Mouse (Mus musculus) limb, embryonic 10.5 days (tissue): ENCODE data around the gene Casp14. TPM values are rescaled to one million over a fixed set of nuclear protein-coding genes. Genes with fewer than 3 reads are reported as not detected.

Experiments used
- DNase-seq: peaks from one replicate; pipeline ENCODE4 v3.0.0-alpha.2; 2017; ENCODE audit warnings: low spot score
- H3K27ac ChIP-seq: fragments of 300-500 bp; sonication (generic); 2 replicates; pipeline ENCODE4 v1.5.1; 2016; ENCODE audit warnings: mild to moderate bottlenecking
- H3K27me3 ChIP-seq: fragments of 300-500 bp; sonication (generic); 2 replicates; pipeline ENCODE4 v1.6.1; 2016; ENCODE audit warnings: low read depth, mild to moderate bottlenecking; ENCODE audit not compliant: poor library complexity, severe bottlenecking
- H3K36me3 ChIP-seq: fragments of 300-500 bp; sonication (generic); 2 replicates; pipeline ENCODE4 v1.6.1; 2016; ENCODE audit warnings: mild to moderate bottlenecking, moderate library complexity
- H3K4me1 ChIP-seq: fragments of 300-500 bp; sonication (generic); 2 replicates; pipeline ENCODE4 v1.6.1; 2016
- H3K4me3 ChIP-seq: fragments of 300-500 bp; sonication (generic); 2 replicates; pipeline ENCODE4 v1.5.1; 2016; ENCODE audit warnings: mild to moderate bottlenecking, moderate library complexity
- H3K9me3 ChIP-seq: fragments of 300-500 bp; sonication (generic); replicated peaks from 2 replicates; pipeline ENCODE4 v1.6.1; 2016; ENCODE audit warnings: mild to moderate bottlenecking
- WGBS: fragments of 180-500 bp; shearing (Covaris S2); methylation state at CpG from one replicate; pipeline ENCODE4 v1.1.7; 2016; 5-methylcytosine and 5-hydroxymethylcytosine counted together
- polyA plus RNA-seq: library from polyadenylated mRNA; unstranded; fragments of >200 nt; fragmentation: Nextera tagmentation; extraction: Ambion mirVana; gene quantifications from 2 replicates; pipeline ENCODE4 v1.2.1, GENCODE M21; 2016

Casp14 gene
- polyA plus RNA-seq, result 0.06 TPM in 1 of 2 replicates, not detected in the other

DNA sequence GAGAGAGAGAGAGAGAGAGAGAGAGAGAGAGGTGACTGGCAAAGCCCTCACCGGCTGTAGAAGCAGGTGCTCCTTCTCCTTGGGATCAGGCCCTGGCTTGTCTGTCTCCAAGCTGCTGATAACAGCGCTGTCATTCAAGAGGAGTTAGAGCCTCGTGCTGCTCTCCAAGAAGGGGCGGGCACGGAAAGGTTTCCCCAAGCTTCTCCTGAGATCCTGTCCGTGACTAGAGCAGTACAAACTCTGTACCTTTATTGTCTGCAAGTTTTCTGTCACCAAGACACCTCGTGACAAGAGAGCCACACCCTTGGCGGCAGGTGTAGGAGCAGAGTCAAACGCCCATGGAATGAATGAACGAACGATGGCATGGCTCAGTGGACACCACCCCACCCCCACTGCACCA is at the start of gene Casp14:
Casp14 (minus strand) TSS at position 239 of the 400 bp plus-strand sequence.
- H3K27me3 ChIP-seq, result no peaks in the 10 kb centered on the region
- H3K36me3 ChIP-seq, result no peaks in the 10 kb centered on the region
- no peak within 1 kb of the TSS for H3K27ac ChIP-seq
- H3K9me3 ChIP-seq, result no peaks in the 10 kb centered on the region
- 64% methylated on average over 11 of the region's 11 CpGs for WGBS
- no peak for DNase-seq
- H3K4me3 ChIP-seq, result no peak within 1 kb of the TSS
- 0 out of 2 replicates have a peak, but pooled peaks cover 4% of the 10 kb centered on the region for H3K4me1 ChIP-seq

- no peak overlapping the region for H3K4me3 ChIP-seq
- H3K27ac ChIP-seq, result no peak overlapping the region
Observed at GRCm38 (mm10) chr10:78765570-78765969, 47.5 kb upstream of the Casp14 start.

GRCm38 (mm10) chr10:78756021-78756420 is 37.9 kb upstream of the Casp14 start:
- Histone ChIP-seq H3K36me3 (no peaks in the 10 kb centered on the region), H3K27ac (no peak overlapping the region), H3K4me1 (peaks cover 9% of the 10 kb centered on the region; the same call in 1 of the 2 replicates), H3K27me3 (peaks cover 10% of the 10 kb centered on the region), H3K4me3 (no peak overlapping the region), H3K9me3 (no peaks in the 10 kb centered on the region)
- WGBS, result 38% methylated on average over 6 of the region's 6 CpGs
- DNase-seq, result peak; percentile 72

More at GRCm38 (mm10) chr10:78765570-78765969, 47.5 kb upstream of the Casp14 start:
- no peaks in the 10 kb centered on the region for H3K27me3 ChIP-seq
- no peak for DNase-seq
- 85% methylated on average over 1 of the region's 1 CpGs for WGBS
- no peaks in the 10 kb centered on the region for H3K36me3 ChIP-seq
- H3K9me3 ChIP-seq, result no peaks in the 10 kb centered on the region
- H3K4me1 ChIP-seq, result no peaks in the 10 kb centered on the region

GRCm38 (mm10) chr10:78752452-78753191 is 34.5 kb upstream of the Casp14 start, which contains the start of gene Ccdc105:
TSS of gene Ccdc105 (minus strand) at chr10:78753065.
- Histone ChIP-seq H3K4me3 (peak within 1 kb of the TSS; percentile 69), H3K4me1 (peaks cover 14% of the 10 kb centered on the region), H3K27ac (peak within 1 kb of the TSS; percentile 90), H3K27me3 (peaks cover 27% of the 10 kb centered on the region), H3K36me3 (no peaks in the 10 kb centered on the region), H3K9me3 (no peaks in the 10 kb centered on the region)
- DNase-seq, result peak; percentile 86
- 2% methylated on average over 61 of the region's 61 CpGs for WGBS

- 92% methylated on average over 6 of the region's 6 CpGs for WGBS
- Histone ChIP-seq H3K36me3 (no peaks in the 10 kb centered on the region), H3K4me1 (peaks cover 40% of the 10 kb centered on the region), H3K9me3 (no peaks in the 10 kb centered on the region), H3K27me3 (peaks cover 27% of the 10 kb centered on the region), H3K4me3 (no peak overlapping the region), H3K27ac (no peak overlapping the region)
- DNase-seq, result no peak
Observed at GRCm38 (mm10) chr10:78748946-78749345, 30.9 kb upstream of the Casp14 start.

GRCm38 (mm10) chr10:78748161-78748560 is 30.1 kb upstream of the Casp14 start:
- DNase-seq, result no peak
- peaks cover 27% of the 10 kb centered on the region for H3K27me3 ChIP-seq
- no peaks in the 10 kb centered on the region for H3K36me3 ChIP-seq
- no peak overlapping the region for H3K4me3 ChIP-seq
- WGBS, result 77% methylated on average over 13 of the region's 13 CpGs
- no peak overlapping the region for H3K27ac ChIP-seq
- H3K4me1 ChIP-seq, result peaks cover 40% of the 10 kb centered on the region
- no peaks in the 10 kb centered on the region for H3K9me3 ChIP-seq

GRCm38 (mm10) chr10:78747035-78747721 is 29.1 kb upstream of the Casp14 start:
- H3K9me3 ChIP-seq, result no peaks in the 10 kb centered on the region
- peak overlapping the region; percentile 63 for H3K27ac ChIP-seq
- peaks cover 27% of the 10 kb centered on the region for H3K27me3 ChIP-seq
- H3K4me3 ChIP-seq, result peak overlapping the region; percentile 48
- peaks cover 33% of the 10 kb centered on the region for H3K4me1 ChIP-seq
- DNase-seq, result peak; percentile 64
- no peaks in the 10 kb centered on the region for H3K36me3 ChIP-seq
- WGBS, result 2% methylated on average over 27 of the region's 27 CpGs

DNA sequence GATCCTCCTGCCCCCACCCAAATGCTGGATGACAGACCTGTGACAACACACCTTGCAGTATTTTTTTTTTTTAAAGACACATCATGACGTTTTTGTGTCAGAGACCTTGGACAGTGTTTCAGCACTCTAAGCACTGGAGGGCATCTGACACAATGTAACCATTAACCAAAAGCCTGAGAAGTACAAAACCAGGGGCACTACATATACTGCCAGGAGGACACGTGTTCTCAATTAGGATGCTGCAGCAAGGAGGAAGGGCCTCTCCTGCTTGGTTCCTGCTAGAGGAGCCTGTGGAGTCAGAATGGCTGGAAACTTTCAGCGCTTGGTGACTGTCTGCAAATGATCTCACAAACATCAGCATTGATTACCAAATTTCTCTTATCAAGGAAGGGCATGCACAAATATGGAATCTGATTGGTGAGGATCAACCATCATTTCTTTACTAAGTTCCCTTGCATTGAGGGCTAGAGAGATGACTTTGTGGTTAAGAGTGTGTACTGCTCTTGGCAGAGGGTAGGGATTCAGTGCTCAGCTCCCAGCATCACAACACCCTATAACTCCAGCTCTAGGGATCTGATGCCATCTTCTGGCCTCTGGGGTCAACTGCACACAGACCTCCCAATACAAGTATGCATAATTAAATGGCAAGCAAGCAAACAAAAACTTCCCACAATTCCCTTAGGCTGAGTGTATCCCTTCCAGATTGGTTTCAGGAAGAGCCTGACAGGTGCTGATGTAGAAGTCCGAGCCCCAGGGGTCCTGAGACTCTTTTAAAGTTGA is 27.5 kb upstream of the Casp14 start:
- Histone ChIP-seq H3K27ac (0 out of 2 replicates have a peak overlapping the region, but pooled peaks have one; percentile 19), H3K9me3 (no peaks in the 10 kb centered on the region), H3K4me3 (no peak overlapping the region), H3K4me1 (peaks cover 31% of the 10 kb centered on the region), H3K36me3 (no peaks in the 10 kb centered on the region), H3K27me3 (peaks cover 13% of the 10 kb centered on the region)
- 37% methylated on average over 4 of the region's 4 CpGs for WGBS
- DNase-seq, result no peak

- no peak for DNase-seq
- no peaks in the 10 kb centered on the region for H3K36me3 ChIP-seq
- H3K9me3 ChIP-seq, result no peaks in the 10 kb centered on the region
- H3K27me3 ChIP-seq, result peaks cover 8% of the 10 kb centered on the region
- no peak overlapping the region for H3K27ac ChIP-seq
- peaks cover 31% of the 10 kb centered on the region for H3K4me1 ChIP-seq
- H3K4me3 ChIP-seq, result no peak overlapping the region
Observed at GRCm38 (mm10) chr10:78743721-78744120, 25.6 kb upstream of the Casp14 start.

GRCm38 (mm10) chr10:78739821-78740220 is 21.7 kb upstream of the Casp14 start:
- Histone ChIP-seq H3K4me1 (no peaks in the 10 kb centered on the region), H3K27ac (no peak overlapping the region), H3K36me3 (no peaks in the 10 kb centered on the region), H3K4me3 (no peak overlapping the region), H3K27me3 (no peaks in the 10 kb centered on the region), H3K9me3 (no peaks in the 10 kb centered on the region)
- WGBS, result 86% methylated on average over 4 of the region's 4 CpGs
- no peak for DNase-seq

DNA sequence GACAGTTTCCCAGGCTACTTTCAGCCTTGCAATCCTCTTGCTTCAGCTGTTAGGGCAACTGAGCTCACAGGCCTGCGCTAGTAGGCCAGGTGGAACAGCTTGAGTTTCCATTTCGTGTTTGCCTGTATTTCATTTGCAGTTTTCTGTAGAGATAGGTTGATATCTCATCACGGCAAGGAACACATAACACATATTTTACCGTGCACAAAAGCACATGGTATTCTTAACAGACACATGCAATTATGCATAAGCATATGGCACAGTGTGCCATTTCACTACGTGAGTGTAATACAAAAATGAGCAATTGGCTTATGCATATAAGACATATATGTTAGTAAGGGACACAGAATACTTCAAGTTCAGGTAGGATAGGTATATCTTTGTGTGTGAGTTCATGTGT is 9.8 kb upstream of the Casp14 start:
- no peak overlapping the region for H3K4me3 ChIP-seq
- H3K27ac ChIP-seq, result no peak overlapping the region
- WGBS, result 87% methylated on average over 5 of the region's 5 CpGs
- no peaks in the 10 kb centered on the region for H3K9me3 ChIP-seq
- H3K36me3 ChIP-seq, result no peaks in the 10 kb centered on the region
- no peaks in the 10 kb centered on the region for H3K27me3 ChIP-seq
- no peak for DNase-seq
- peaks cover 9% of the 10 kb centered on the region for H3K4me1 ChIP-seq

GRCm38 (mm10) chr10:78727035-78727434 is 8.9 kb upstream of the Casp14 start:
- WGBS, result 80% methylated on average over 3 of the region's 3 CpGs
- H3K27me3 ChIP-seq, result no peaks in the 10 kb centered on the region

More at GRCm38 (mm10) chr10:78727035-78727434, 8.9 kb upstream of the Casp14 start:
- no peaks in the 10 kb centered on the region for H3K36me3 ChIP-seq
- DNase-seq, result no peak
- peaks cover 11% of the 10 kb centered on the region for H3K4me1 ChIP-seq
- H3K9me3 ChIP-seq, result no peaks in the 10 kb centered on the region
- no peak overlapping the region for H3K4me3 ChIP-seq
- no peak overlapping the region for H3K27ac ChIP-seq
